Mouse (Mus musculus): ENCODE results near the gene Gipr. TPM values are rescaled to one million over a fixed set of nuclear protein-coding genes. Genes with fewer than 3 reads are reported as not detected.
"Not testable (repeated sequence)": the region's sequence is repeated elsewhere in the genome, so short reads cannot be mapped to it uniquely, and the experiment has no call there.

Gene Gipr
- total RNA-seq, 2 experiments from 2014 or later: 1.8 to 1.9 TPM

DNA sequence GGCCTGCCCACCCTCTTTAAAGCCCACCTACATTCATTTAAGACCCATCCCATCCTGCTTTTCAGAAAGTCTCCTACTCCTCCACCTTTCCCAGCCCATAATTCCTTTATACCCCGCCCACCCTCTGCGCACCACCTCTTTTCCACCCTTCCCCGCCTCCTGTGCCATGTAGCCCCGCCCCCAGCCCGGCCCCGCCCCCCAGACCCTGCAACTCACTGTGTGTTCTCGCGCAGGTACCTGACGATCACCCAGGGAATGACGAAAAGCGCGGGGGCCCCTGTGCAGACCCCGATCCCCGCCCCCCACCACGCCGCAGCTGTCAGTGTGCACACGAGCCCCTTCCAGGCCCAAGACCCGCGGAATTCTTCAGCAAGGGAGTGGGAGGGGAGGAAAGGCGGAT lies 5.8 kb downstream of the Gipr start:
- no peak overlapping the region for H3K27ac ChIP-seq
- no peak for TF ChIP-seq CTCF (IDR thresholded peaks at IDR 0.05)
- intact Hi-C loops (cut with DNase I): no loop called here
- DNase-seq (ENCODE audit: extremely low spot score in 1 of 2, low spot score in 2 of 2): no peak
- H3K4me3 ChIP-seq: peak overlapping the region; percentile 6; the same call in 1 of the 2 replicates

DNA sequence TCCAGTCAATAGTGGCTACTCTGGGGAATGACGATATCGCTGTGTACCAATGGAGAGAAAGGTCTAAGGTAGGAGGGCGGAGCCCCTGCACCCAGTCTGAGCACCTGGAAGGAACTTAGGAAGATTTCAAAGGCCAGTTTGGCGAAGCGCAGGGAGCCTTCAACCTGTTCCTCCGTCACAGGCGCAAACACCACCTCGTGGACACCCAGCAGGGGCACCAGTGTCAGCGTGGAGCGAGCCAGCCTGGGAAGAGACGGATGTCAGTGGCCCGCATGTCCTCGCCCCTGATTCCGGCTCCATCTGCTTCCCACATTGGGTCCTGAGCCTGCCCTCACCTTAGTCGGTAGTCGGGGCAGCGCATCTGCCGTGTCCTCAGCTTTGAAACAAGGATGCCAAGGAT lies 6.5 kb downstream of the Gipr start:
- Histone ChIP-seq H3K4me3 (no peak overlapping the region), H3K27ac (no peak overlapping the region)
- no peak for DNase-seq (ENCODE audit: extremely low spot score in 1 of 2, low spot score in 2 of 2)
- intact Hi-C loops (cut with DNase I): no loop called here
- TF ChIP-seq CTCF (IDR thresholded peaks at IDR 0.05): no peak

DNA sequence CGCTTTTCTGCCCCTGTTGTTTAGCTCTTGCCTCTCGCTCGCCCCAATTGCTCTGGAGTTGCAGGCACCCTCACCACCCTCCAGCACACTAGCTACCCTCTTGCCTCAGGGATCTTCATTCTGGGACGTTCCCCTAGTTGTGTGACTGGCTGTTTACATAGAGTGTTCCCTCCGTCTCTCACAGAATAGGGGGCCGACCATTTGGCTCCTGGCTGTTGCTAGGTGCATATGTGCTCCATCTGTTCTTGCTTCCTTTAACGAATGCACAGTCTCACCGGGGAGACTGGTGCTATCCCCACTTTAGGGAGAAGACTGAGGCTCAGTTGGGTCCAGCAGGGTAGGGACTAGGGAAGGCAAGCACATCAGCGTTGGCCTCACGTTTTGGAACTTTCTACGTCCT lies 7.3 kb downstream of the Gipr start:
- no peak overlapping the region for H3K27ac ChIP-seq
- TF ChIP-seq CTCF (IDR thresholded peaks at IDR 0.05): no peak
- H3K4me3 ChIP-seq: no peak overlapping the region
- DNase-seq (ENCODE audit: extremely low spot score in 1 of 2, low spot score in 2 of 2): no peak
- intact Hi-C loops (cut with DNase I): no loop called here

DNA sequence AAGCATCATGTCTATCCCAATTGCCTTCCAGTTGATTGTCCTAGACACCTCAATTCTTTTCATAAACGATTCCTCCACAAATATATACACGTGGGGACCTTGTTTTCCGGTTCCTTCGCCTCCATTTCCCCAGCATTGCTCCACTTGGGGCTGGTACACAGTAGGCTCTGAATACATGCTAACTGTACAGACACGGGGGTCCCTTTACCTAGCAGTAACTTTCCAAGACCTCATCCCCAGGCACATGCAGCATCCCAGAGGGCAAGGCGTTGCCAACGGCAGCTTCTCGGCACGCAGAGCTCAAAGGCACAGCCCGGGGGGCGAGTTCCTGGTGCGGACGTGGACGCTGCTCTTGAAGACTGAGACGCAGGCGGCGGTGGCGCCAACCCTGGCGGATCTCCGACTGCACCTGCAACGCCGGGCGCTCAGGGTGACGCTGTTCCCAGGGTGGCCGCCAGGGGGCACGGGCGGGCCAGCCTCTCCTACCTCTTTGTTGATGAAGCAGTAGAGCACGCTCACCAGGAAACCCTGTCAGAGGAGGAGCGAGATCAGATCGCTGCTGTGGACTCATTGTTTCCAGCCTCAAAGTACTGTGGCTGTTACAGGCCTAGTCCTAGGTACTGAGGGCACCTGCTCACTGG lies 8.6 kb downstream of the Gipr start:
- TF ChIP-seq CTCF (IDR thresholded peaks at IDR 0.05): peak; percentile 99
- intact Hi-C loops (cut with DNase I): loop anchor here (1.0 kb wide), 1 partner anchor 16 kb away; no protein-coding TSS in a partner anchor
- H3K27ac ChIP-seq: peak overlapping the region; percentile 55
- DNase-seq (ENCODE audit: extremely low spot score in 1 of 2, low spot score in 2 of 2): peak; percentile 91 to 98
- no peak overlapping the region for H3K4me3 ChIP-seq

DNA sequence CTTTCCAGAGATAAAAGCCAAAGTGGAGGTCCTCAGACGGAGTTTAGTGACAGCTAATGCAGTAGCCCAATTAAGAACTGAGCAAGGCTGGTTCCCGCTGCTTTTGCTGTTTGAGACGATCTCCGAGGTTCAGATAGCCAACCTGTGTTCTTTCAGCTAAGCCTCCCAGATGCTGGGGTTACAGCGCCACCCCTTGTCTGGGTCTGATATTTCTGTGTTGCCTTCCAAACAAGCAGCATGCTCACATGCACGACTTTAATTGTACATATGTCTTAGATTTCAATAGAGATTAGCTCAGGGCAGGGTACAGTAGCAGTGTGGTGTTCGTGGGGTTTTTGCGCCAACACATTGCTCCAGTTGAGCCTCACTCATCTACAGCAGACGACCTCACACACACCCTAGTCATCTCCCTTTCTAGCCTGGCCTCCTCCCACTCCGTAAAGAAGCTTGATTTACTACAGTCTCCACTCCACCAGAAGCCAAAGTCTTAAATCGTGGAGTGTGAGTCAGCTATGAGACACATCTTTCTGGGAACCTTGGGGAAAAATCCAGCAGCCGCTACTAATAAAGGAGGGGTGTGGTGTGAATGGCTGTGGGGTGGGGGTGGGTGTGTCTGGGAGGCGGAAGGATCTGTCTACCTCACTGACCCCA lies 10.0 kb downstream of the Gipr start:
- Histone ChIP-seq H3K27ac (no peak overlapping the region), H3K4me3 (no peak overlapping the region)
- intact Hi-C loops (cut with DNase I): no loop called here
- TF ChIP-seq CTCF (IDR thresholded peaks at IDR 0.05): peak; percentile 48
- no peak for DNase-seq (ENCODE audit: extremely low spot score in 1 of 2, low spot score in 2 of 2)

DNA sequence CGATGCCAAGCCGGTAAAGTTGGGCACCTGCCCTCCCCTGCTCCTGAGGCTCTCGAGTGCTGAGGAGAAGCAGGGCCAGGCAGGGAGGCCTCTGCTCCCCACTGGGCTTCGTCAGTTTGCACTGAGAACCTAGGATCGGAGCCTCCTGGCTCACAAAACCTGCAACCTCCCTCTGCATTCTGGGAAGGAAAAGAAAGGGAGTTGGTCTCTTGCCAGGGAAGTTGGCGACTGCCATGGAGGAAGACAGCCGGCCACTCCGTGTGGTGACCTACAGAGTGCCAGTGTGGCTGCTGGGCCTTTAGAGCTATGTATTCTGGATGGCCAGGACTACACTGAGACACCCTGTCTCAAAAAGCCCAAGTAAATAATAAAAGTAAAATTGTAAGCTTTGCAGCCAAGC lies 11.1 kb downstream of the Gipr start:
- intact Hi-C loops (cut with DNase I): no loop called here
- Histone ChIP-seq H3K27ac (no peak overlapping the region), H3K4me3 (no peak overlapping the region)
- no peak for DNase-seq (ENCODE audit: extremely low spot score in 1 of 2, low spot score in 2 of 2)
- TF ChIP-seq CTCF (IDR thresholded peaks at IDR 0.05): no peak

DNA sequence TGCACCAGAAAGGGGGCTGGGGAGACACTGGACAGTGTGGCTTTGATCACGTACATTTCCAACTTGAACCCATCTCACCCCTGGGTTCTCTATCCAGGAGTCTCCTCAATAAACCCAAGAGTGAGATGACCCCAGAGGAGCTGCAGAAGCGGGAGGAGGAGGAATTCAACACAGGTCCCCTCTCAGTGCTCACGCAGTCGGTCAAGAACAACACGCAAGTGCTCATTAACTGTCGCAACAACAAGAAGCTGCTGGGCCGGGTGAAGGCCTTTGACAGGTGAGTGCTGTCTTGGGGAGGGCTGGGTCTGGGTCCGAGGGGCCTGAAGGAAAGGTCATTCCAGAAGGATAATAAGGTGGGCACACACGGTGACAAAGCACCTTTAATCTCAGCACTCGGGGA lies 14.8 kb downstream of the Gipr start:
- H3K27ac ChIP-seq; DNase-seq (ENCODE audit: extremely low spot score in 1 of 2, low spot score in 2 of 2); intact Hi-C loops (cut with DNase I); H3K4me3 ChIP-seq: not testable (repeated sequence)

DNA sequence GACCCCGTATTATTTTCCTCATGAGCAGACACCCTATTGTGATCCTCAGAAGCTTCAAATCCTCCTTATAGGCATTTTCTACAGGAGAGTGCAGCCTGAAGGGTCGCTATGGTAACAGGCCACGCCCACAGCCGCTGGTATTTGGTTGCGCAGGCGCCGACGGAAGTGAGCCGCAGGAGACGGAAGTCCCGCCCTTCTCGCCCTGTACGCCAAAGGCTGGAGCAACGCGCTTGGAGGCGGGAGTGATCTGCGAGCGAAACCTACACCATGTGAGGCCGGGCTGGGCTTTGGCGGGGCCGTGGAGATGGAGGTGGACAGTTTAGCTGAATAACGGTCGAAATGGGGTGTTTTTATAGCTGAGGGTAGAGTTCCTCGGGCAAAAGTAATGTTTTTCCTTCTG lies 16.3 kb downstream of the Gipr start, which contains the start of gene Snrpd2:
Gene Snrpd2, plus strand, starts transcription at position 97 of the 400 bp plus-strand sequence.
- intact Hi-C loops (cut with DNase I): no loop called here
- DNase-seq (ENCODE audit: extremely low spot score in 1 of 2, low spot score in 2 of 2): peak; percentile 95
- no peak for TF ChIP-seq CTCF (IDR thresholded peaks at IDR 0.05)
- Histone ChIP-seq H3K27ac (peak within 1 kb of the TSS; percentile 88), H3K4me3 (peak within 1 kb of the TSS; percentile 65)

DNA sequence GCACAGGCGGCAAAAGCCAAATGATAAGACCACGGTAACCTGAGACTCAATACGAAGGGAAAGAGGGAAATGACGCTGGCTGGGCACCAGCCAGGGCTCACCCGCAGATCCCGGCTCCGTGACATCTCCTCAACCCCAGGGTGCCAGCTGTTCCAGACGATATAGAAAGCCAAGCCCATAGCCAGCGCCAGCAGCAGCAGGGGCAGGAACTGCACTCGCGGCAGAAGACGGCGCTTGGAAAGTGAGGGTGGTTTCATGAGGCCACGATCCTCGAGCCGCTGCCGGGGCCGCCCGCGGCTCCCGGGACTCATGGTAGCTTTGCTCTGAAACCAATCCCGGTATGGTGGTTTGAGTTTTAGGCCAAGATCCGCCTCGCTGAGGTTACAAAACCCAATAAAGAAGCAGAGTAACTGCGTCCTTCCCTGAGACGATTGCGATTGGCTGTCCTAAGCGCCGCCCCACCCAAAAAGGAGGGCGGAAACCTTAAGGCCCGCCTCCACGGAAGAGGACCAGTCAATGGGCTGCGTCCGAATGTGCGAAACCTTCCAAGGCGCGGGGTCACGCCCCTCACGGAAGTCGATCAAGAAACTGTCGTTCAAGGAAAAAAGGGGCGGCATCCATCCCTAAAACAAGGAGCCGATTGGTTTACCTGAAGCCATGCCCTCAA lies 16.9 kb downstream of the Gipr start, which contains the start of gene Qpctl:
Gene Qpctl, minus strand, starts transcription at position 417 of the 667 bp plus-strand sequence.
- intact Hi-C loops (cut with DNase I): no loop called here
- TF ChIP-seq CTCF (IDR thresholded peaks at IDR 0.05): no peak; the same call in 1 of the 2 replicates
- H3K4me3 ChIP-seq: peak within 1 kb of the TSS; percentile 65
- peak; percentile 95 to 98 for DNase-seq (ENCODE audit: extremely low spot score in 1 of 2, low spot score in 2 of 2)
- peak within 1 kb of the TSS; percentile 88 for H3K27ac ChIP-seq

DNA sequence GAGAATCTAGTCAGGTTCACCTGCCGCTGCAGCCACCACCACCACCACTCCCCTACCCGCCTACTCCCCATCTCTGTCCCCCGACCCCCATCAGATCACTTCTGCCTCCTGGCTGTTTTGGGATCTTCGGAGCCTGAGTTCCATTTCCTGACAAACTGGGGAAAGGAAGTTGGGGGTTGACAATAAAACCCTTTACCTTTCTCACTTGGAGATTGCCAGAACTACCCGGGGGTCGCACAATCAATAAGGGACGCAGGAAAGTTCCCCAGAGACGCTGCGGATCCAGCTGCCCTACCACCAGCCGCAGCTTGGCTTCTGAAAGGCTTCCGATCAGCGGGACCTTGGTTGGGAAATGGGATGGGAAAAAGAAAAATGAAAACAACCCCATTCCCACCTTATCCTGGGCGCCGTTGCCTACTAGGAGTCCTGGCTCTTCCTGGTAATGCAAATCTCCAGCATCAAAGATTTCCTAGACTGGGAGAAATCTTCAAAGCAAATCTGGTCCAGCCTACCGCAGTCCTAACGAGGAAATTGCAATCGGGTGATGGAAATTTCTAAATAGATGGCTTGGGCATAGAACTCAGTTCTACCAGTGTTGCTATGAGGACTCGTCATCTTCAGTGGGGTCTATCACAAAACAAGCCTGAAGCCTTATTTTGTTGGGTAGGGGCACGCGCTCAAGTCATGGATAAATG lies 17.6 kb downstream of the Gipr start:
- no peak for DNase-seq (ENCODE audit: extremely low spot score in 1 of 2, low spot score in 2 of 2)
- Histone ChIP-seq H3K27ac (peak overlapping the region; percentile 88), H3K4me3 (peak overlapping the region; percentile 65)
- intact Hi-C loops (cut with DNase I): no loop called here
- TF ChIP-seq CTCF (IDR thresholded peaks at IDR 0.05): no peak; the same call in 1 of the 2 replicates

DNA sequence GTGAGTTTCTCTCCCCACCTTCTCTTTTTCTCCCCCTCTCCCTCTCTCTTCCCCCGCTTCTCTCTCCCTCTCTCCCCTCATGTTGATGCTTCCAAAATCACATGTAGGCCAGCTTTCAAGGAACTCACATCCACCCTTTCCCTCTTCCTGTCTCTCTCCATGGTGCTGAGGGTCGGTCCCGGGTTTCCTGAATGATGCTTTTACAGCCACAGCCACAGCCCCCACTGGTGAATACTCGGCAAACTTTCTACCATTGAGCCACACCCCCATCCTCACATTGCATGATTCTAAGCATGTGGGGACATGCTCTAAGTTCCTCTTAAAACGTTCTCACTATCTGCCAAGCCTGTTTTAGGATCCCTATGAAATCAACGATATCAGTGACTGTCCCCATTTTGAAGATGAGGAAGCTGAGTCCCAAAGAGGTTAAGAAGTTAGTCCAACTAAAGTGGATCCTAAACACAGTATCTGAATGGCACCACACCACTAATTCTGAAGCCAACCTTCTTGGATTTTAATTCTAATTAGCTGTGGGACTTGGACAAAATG lies 18.4 kb downstream of the Gipr start:
- H3K27ac ChIP-seq: no peak overlapping the region
- no peak for DNase-seq (ENCODE audit: extremely low spot score in 1 of 2, low spot score in 2 of 2)
- intact Hi-C loops (cut with DNase I): no loop called here
- no peak for TF ChIP-seq CTCF (IDR thresholded peaks at IDR 0.05)
- peak overlapping the region; percentile 65 for H3K4me3 ChIP-seq

Data from left cerebral cortex, adult 2 months (tissue).